Mouse (Mus musculus) MEL (cell line): ENCODE data around the gene Dennd1a. TPM values are rescaled to one million over a fixed set of nuclear protein-coding genes. Genes with fewer than 3 reads are reported as not detected.

Experiments used
- DNase-seq: peaks from one replicate; pipeline ENCODE4 v3.0.0; 2011; ENCODE audit warnings: low read depth, low spot score
- H3K27ac ChIP-seq: 2 replicates; pipeline ENCODE4 v1.5.1; 2012; ENCODE audit warnings: low read depth, mild to moderate bottlenecking, control low read depth, low read length, moderate library complexity; ENCODE audit not compliant: control insufficient read depth
- H3K27me3 ChIP-seq, 2 experiments: fragments of 150-350 bp in 1 of 2; sonication (generic) in 1 of 2; 2 replicates each; pipeline ENCODE4 v1.6.1; 2012; ENCODE audit warnings: low read length in 2 of 2, mild to moderate bottlenecking in 2 of 2, improper control_type of control experiment in 1 of 2, moderate library complexity in 1 of 2; ENCODE audit not compliant: insufficient read depth in 2 of 2, control insufficient read depth in 1 of 2
- H3K36me3 ChIP-seq, 2 experiments: 2 replicates each; pipeline ENCODE4 v1.6.1; 2012 to 2014; ENCODE audit warnings: low read length in 2 of 2, improper control_type of control experiment in 1 of 2, inconsistent platforms in 1 of 2, mild to moderate bottlenecking in 1 of 2; ENCODE audit not compliant: insufficient read depth in 2 of 2, control insufficient read depth in 1 of 2
- H3K4me1 ChIP-seq, 2 experiments: fragments of 150-350 bp in 1 of 2; sonication (generic) in 1 of 2; 2 replicates each; pipeline ENCODE4 v1.6.1; 2012; ENCODE audit warnings: low read length in 2 of 2, improper control_type of control experiment in 1 of 2, mild to moderate bottlenecking in 1 of 2; ENCODE audit not compliant: insufficient read depth in 2 of 2, control insufficient read depth in 1 of 2
- H3K4me3 ChIP-seq, 2 experiments: fragments of 150-350 bp in 1 of 2; sonication (generic) in 1 of 2; 2 replicates each; pipeline ENCODE4 v1.5.1; 2012; ENCODE audit warnings: low read depth in 2 of 2, low read length in 2 of 2, mild to moderate bottlenecking in 2 of 2, moderate library complexity in 2 of 2, control low read depth in 1 of 2, improper control_type of control experiment in 1 of 2; ENCODE audit not compliant: control insufficient read depth in 1 of 2, insufficient read depth in 1 of 2
- H3K79me2 ChIP-seq: 2 replicates; pipeline ENCODE4 v1.6.1; 2012; ENCODE audit warnings: mild to moderate bottlenecking, low read length, moderate library complexity; ENCODE audit not compliant: control insufficient read depth, poor library complexity, insufficient read depth
- H3K9ac ChIP-seq: 2 replicates; pipeline ENCODE4 v1.6.1; 2012; ENCODE audit warnings: low read depth, mild to moderate bottlenecking, control low read depth, low read length, moderate library complexity; ENCODE audit not compliant: control insufficient read depth, poor library complexity, severe bottlenecking
- H3K9me3 ChIP-seq: fragments of 150-350 bp; sonication (generic); replicated peaks from 2 replicates; pipeline ENCODE4 v1.6.1; 2012; ENCODE audit warnings: mild to moderate bottlenecking, low read length, improper control_type of control experiment, moderate library complexity; ENCODE audit not compliant: insufficient read depth
- BHLHE40 ChIP-seq: IDR thresholded peaks from 2 replicates; pipeline ENCODE4 v1.6.1; 2012; ENCODE audit warnings: low read depth, mild to moderate bottlenecking, inconsistent platforms, low read length, improper control_type of control experiment, borderline replicate concordance
- CHD1 ChIP-seq: IDR thresholded peaks from 2 replicates; pipeline ENCODE4 v1.6.1; 2012; ENCODE audit warnings: low read depth, mild to moderate bottlenecking, inconsistent platforms, low read length, improper control_type of control experiment
- HCFC1 ChIP-seq: IDR thresholded peaks from 2 replicates; pipeline ENCODE4 v1.6.1; 2012; ENCODE audit warnings: low read depth, mild to moderate bottlenecking, inconsistent platforms, low read length, improper control_type of control experiment, moderate library complexity
- JUND ChIP-seq: IDR thresholded peaks from 2 replicates; pipeline ENCODE4 v1.6.1; 2011; ENCODE audit warnings: low read depth, mild to moderate bottlenecking, improper control_type of control experiment, low read length
- KAT2A ChIP-seq: conservative IDR thresholded peaks from 2 replicates; pipeline ENCODE4 v1.6.1; 2012; ENCODE audit warnings: low read depth, low read length, improper control_type of control experiment, inconsistent platforms
- MAZ ChIP-seq: IDR thresholded peaks from 2 replicates; pipeline ENCODE4 v1.6.1; 2012; ENCODE audit warnings: low read depth, mild to moderate bottlenecking, inconsistent platforms, low read length, improper control_type of control experiment
- MEF2A ChIP-seq: IDR thresholded peaks from 2 replicates; pipeline ENCODE4 v1.6.1; 2014; ENCODE audit warnings: low read depth, mild to moderate bottlenecking, inconsistent platforms, low read length, improper control_type of control experiment; ENCODE audit not compliant: poor library complexity, insufficient replicate concordance, severe bottlenecking; ENCODE audit errors: extremely low read depth
- MYC ChIP-seq: IDR thresholded peaks from 2 replicates; pipeline ENCODE4 v1.6.1; 2011; ENCODE audit warnings: low read depth, mild to moderate bottlenecking, low read length, improper control_type of control experiment, moderate library complexity
- NRF1 ChIP-seq: IDR thresholded peaks from 2 replicates; pipeline ENCODE4 v1.6.1; 2014; ENCODE audit warnings: low read depth, mild to moderate bottlenecking, inconsistent platforms, low read length, improper control_type of control experiment, moderate library complexity; ENCODE audit not compliant: poor library complexity, insufficient read depth, severe bottlenecking
- POLR2AphosphoS5 ChIP-seq: IDR thresholded peaks from 2 replicates; pipeline ENCODE4 v1.6.1; 2012; ENCODE audit warnings: low read depth, borderline replicate concordance, mild to moderate bottlenecking, inconsistent platforms, low read length, moderate library complexity, mixed read lengths
- RAD21 ChIP-seq: IDR thresholded peaks from 2 replicates; pipeline ENCODE4 v1.6.1; 2011; ENCODE audit warnings: mild to moderate bottlenecking, low read depth, low read length, improper control_type of control experiment
- TAL1 ChIP-seq: IDR thresholded peaks from 2 replicates; pipeline ENCODE4 v1.6.1; 2012; ENCODE audit warnings: mild to moderate bottlenecking, inconsistent platforms, low read length, moderate library complexity, mixed read lengths
- TBP ChIP-seq: IDR thresholded peaks from 2 replicates; pipeline ENCODE4 v1.8.0; 2011; ENCODE audit warnings: low read depth, low read length, improper control_type of control experiment
- TCF12 ChIP-seq: IDR thresholded peaks from 2 replicates; pipeline ENCODE4 v1.6.1; 2014; ENCODE audit warnings: low read depth, mild to moderate bottlenecking, inconsistent platforms, low read length, improper control_type of control experiment, moderate library complexity
- USF2 ChIP-seq, 2 experiments: IDR thresholded peaks; 2 replicates each; pipeline ENCODE4 v1.6.1; 2011 to 2012; ENCODE audit warnings: improper control_type of control experiment in 2 of 2, low read length in 2 of 2, borderline replicate concordance in 1 of 2, inconsistent platforms in 1 of 2, low read depth in 1 of 2, mild to moderate bottlenecking in 1 of 2; ENCODE audit not compliant: insufficient read depth in 1 of 2
- ZNF384 ChIP-seq: IDR thresholded peaks from 2 replicates; pipeline ENCODE4 v1.6.1; 2012; ENCODE audit warnings: low read depth, mild to moderate bottlenecking, inconsistent platforms, low read length, improper control_type of control experiment
- polyA plus RNA-seq, 2 experiments: library from polyadenylated mRNA; stranded (reverse) in 1 of 2; unstranded in 1 of 2; fragments of >175 nt in 1 of 2; fragments of >200 nt in 1 of 2; gene quantifications; 2 replicates each; pipeline versions ENCODE4 v1.2.1 to v1.2.4; 2012; ENCODE audit warnings: low replicate concordance in 2 of 2, low read depth in 1 of 2; ENCODE audit not compliant: insufficient read length in 2 of 2, insufficient read depth in 1 of 2, missing spikeins in 1 of 2
- total RNA-seq: library from RNA; depleted of rRNA; stranded (reverse); fragments of 300-350 nt; gene quantifications from 2 replicates; pipeline ENCODE4 v1.2.3, GENCODE M21; 2012

Dennd1a gene
- total and polyA plus RNA-seq, 3 experiments = 5.0 to 21.8 TPM; not detected in 1

- Histone ChIP-seq H3K79me2 (no peaks in the 10 kb centered on the region; the same call in 1 of the 2 replicates), H3K9me3 (no peaks in the 10 kb centered on the region), H3K36me3 (peaks cover 0 to 6% of the 10 kb centered on the region in 2 experiments; a peak in 2 of 4 replicates), H3K27ac (no peak overlapping the region), H3K27me3 (no peaks in the 10 kb centered on the region), H3K9ac (no peak overlapping the region), H3K4me1 (no peaks in the 10 kb centered on the region; a peak in 1 of 4 replicates), H3K4me3 (no peak overlapping the region)
- DNase-seq = no peak
- no peak for TF ChIP-seq MEF2A
- no peak for TF ChIP-seq NRF1
- TF ChIP-seq RAD21 = no peak
- no peak for TF ChIP-seq POLR2AphosphoS5
- TF ChIP-seq MAZ = no peak
- TF ChIP-seq USF2 (IDR thresholded peaks at IDR 0.05; ENCODE audit: borderline replicate concordance in 1 of 2, insufficient read depth in 1 of 2, low read depth in 1 of 2, low read length in 2 of 2) = no peak
- TF ChIP-seq BHLHE40 = no peak
- no peak for TF ChIP-seq ZNF384
- TF ChIP-seq TCF12 = no peak
- TF ChIP-seq KAT2A = no peak
- TF ChIP-seq CHD1 = no peak
- no peak for TF ChIP-seq MYC
- TF ChIP-seq JUND = no peak
- no peak for TF ChIP-seq HCFC1
- no peak for TF ChIP-seq TBP
These were observed 109.6 kb downstream of the Dennd1a start for GRCm38 (mm10) chr2:38177583-38177978.

- Histone ChIP-seq H3K27ac (no peak overlapping the region), H3K36me3 (peaks cover 0 to 6% of the 10 kb centered on the region in 2 experiments; a peak in 2 of 4 replicates), H3K4me3 (no peak overlapping the region), H3K9ac (no peak overlapping the region), H3K27me3 (no peaks in the 10 kb centered on the region)
- DNase-seq = no peak
- TF ChIP-seq TAL1 = peak; percentile 25
- no peak for TF ChIP-seq USF2 (IDR thresholded peaks at IDR 0.05; ENCODE audit: borderline replicate concordance in 1 of 2, insufficient read depth in 1 of 2, low read depth in 1 of 2, low read length in 2 of 2)
- TF ChIP-seq, all 39 proteins: peak for 1
- Histone ChIP-seq H3K79me2 (no peaks in the 10 kb centered on the region; the same call in 1 of the 2 replicates), H3K9me3 (no peaks in the 10 kb centered on the region), H3K4me1 (peaks cover 0 to 2% of the 10 kb centered on the region in 2 experiments; a peak in 1 of 4 replicates)
These were observed 110.2 kb downstream of the Dennd1a start for GRCm38 (mm10) chr2:38176870-38177582.
